Mouse (Mus musculus): ENCODE measurements at regions not wholly inside any gene's neighbourhood (a gene's known extent, or its start where the extent isn't known, plus 50 kb on each side); places are given as distances from the start of the nearest gene placed in this dataset.

DNA sequence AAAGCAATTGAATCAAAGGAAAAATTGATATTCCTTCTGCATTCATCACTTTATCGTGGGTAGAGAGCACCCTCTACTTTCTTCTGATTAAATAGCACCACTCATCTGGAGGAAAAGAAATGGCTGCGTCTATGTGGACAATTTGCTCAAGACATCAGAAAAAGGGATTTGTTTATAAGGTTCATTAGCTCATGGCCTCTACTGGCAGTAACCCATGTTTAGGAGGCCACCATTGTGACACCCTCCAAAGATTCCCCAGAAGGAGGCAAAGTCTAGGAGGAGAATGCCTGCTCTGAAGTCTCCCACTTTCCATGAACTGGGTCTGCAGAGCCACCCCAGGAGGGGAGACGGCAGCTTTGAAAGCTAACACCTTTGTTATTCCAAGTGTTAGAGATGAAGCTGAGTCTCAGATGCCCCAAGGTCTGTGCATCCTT is 147.2 kb upstream of the Plscr5 start:
- peak; percentile 4 for DNase-seq (ENCODE audit: low spot score in 2 of 2)

DNA sequence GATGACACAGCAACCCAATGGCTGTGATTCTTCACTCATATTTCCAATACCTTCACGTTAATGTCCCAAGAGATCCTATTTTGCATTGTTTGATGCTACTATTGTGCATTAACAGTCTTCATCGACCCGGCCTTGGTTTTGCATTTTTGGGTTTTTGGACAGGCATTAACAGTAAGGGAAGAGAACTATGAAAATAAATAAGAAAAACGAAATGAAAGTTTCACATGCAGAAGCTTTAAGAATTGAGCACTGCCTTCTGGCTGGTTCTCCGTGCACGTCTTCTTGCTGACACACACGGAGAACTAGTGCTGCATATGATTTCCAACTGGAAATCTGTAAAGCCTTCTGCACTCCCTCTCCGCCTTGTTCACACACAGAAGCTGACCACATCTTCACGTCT is 148.6 kb upstream of the Plscr5 start:
- DNase-seq (ENCODE audit: low spot score in 2 of 2), result no peak

DNA sequence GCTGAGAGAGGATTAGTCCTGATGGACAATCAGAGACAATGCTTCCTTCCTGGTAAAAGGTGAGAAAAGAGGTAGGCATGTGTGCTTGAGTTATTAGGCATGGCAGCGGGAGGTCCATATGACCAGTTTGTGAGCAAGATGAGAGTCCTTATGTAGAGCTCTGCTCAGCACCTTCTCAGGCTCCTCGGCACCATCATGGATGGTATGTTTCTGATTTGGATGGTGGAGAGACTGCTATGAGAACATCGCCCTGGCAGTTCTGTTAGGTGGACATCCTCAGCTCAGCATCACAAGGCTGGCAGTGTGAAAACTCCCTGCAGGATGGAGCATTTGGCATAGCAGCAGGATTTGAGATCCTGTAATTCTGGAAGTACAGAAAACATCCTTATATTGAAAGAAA is 176.2 kb upstream of the Plscr5 start:
- no peak for DNase-seq (ENCODE audit: low spot score in 2 of 2)

DNA sequence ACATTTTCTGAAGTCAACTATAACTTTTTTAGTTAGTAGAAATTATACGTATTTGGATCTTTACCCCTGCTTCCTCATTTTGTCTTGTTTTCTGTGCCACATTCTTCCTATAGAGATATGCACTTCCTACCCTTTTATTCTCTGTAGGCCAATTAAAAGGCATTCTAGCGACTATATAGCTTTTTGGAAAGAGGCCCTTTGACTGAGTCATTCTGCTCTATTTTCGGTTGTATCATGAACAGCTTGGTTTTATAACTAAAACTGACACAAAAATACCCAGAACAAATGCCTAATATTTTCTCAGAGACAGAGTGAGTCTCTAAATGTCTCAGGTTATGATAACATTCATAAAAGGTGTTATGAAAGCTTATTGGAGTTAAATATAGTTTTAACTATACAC is 176.8 kb upstream of the Plscr5 start:
- DNase-seq (ENCODE audit: low spot score in 2 of 2), result no peak

DNA sequence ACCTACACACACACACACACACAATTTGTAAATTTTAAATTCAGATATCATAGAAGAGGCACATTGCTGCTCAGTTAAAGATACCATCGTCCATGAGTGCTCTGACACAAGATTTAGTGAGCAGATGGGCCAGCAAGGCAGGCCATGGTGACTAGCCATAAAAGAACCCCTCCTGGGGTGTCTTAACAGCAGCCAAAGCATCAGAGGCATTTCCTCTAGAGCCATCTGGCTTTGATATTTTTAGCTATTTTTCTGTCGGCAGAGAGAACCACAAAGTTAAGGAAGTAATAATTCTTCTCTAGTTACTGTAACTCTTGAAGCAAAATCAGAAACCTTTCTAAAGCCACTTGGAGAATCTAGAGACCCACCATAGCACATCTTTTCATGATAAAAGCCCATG is 204.5 kb upstream of the Plscr5 start:
- no peak for DNase-seq (ENCODE audit: low spot score in 2 of 2)

DNA sequence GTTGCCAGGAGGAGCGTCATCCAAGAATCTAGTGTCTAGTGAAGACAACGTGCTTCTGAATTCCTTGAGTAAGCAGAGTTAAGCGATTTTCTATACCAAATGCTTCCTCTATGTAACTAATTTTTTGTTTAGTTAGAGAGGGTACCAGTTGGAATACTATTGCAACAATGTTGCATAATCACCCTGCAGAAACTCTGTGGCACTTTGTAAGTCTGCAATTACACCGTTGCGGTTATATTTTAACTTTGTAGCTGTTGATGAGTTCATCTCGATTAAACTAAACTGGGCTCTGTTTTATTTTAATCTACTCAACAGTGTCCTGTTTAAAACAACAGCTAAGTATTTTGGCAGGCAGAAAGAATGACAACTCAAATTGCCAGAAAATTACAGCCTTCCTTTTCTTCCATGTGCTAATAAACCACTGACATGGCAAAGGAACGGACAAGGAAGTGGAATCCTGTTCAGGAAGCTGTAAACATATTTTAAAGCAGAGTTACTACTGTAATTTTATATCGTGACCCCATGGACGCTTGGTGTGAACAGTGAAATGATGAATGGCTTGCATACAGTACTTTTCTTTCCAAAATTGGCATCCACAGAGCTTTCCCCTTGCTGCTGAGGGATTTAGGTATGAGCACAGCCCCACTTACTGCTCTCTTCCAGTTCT is 210.6 kb upstream of the Plscr5 start:
- DNase-seq (ENCODE audit: low spot score in 2 of 2), result no peak

DNA sequence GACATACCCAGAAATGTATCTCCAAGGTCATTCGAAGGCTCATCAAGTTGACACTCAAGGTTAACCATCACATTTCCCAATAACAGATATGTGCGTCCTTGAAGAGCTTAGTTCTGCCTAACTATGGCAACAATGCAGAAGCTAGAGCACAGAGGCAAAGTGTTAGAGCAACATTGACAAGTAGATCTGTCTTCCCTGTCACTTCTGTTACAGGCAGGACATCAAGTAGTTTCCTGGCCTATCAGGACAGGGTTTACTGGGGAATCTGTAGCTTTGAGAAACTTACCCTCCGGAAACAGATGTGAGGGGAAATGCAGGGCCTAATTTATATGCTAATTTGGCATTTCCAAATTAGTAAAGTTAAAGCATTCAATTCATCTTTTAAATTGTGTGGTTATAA is 211.2 kb upstream of the Plscr5 start:
- DNase-seq (ENCODE audit: low spot score in 2 of 2), result no peak

DNA sequence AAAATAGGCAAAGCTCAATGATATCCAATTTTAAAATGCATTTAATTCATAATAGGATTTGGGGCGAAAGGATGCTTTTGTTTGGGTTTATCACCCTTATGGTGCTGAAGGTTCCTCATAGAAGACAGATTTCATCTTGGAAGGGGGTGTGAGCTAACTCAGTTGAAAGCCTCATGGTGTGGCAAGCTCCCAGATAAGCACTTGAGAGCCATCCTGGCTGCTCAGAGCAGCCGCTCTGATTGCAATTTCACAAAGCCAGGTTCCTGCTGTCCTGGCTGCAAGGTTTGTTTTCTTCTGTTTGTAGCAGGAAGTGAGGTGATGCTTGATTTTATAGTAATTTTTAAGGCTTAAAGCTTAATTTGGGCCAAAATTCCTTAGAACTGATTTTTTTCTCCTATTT is 228.7 kb upstream of the Plscr5 start:
- DNase-seq (ENCODE audit: low spot score in 2 of 2), result no peak

DNA sequence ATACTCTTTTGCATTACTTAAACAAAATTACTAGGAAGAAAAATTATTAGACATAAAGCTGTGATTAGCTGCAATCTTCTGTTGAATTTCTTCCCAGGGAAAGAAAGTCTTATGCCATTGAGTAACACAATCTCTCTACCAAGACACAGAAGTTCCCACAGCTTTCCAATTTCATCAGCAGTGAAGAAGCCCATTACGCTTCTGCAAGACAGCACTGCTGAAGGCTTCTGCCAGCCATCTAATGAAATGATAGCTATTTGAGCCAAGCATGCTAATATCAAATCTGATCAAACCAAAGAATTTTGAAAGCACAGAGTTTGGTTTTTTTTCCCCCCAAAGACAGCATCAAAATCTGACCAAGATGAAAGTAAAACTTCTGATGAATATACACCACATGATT is 230.0 kb upstream of the Plscr5 start:
- DNase-seq (ENCODE audit: low spot score in 2 of 2), result no peak

DNA sequence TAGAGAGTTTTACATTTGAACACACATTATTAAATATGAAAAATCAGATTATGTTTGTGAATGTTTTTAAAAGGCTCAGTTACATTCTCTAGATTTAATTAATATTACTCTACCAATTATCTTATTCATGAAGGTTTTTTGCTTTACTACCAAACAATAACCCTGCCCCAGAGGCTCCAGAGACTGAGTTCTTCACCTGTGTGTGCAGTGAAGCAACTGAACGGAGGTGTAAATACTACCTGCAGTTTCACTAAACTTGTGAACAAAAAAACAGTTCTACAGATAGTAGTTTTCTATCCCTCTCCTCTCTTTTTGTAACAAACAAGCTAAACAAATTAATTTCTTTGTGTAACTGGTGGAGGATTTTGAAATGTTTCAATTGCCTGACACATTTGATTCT is 231.1 kb upstream of the Plscr5 start:
- no peak for DNase-seq (ENCODE audit: low spot score in 2 of 2)

DNA sequence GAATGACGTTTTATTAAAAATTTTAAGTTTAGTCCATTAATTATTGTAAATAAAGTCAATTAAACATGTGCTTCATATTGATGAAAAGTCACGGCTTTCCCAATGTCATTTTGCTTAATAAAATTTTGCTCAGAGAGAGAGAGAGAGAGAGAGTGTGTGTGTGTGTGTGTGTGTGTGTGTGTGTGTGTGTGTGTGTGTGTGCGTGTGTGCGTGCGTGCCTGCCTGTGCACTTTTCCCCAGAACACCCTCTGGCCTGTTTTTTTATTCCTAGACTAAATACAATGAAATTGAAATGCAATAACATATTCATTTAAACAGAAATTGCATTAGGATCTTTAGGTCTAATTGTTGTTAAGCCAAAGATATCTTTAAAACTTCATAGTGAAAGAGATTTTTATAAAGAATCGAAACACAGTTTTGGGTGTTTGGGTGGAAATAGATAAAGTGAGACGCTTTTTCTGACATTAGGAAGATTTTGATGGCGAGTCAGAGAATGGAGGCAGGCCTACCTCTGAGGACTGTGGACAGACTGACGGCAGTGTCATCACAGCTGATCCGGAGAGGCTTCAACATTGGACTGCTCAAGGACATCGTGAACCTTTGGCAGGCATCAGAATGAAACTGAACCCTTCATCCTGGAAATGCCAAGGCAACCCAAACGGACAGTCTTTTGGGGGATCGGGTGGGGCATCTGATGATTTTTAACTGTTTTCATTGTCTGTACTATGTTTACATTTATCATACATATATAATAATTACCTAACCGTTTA is 232.0 kb upstream of the Plscr5 start:
- no peak for DNase-seq (ENCODE audit: low spot score in 2 of 2)

DNA sequence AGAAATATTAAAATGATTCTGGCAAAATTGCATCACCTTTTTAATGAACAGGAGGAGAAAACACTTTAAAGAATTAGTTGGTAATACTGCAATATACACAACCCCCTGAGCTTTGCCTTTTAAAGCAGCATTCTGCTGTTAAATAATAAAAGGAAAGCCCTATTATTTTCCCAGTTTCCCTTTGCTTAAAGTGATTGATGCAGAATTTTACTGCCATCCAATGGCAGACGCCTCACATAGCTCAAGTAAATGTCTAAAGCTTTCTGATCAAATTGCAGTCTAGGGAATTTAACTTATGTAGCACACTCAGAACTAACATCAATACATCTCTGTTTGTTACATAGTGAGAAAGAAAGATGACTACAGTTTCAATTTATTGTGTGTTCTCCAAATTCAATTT is 233.1 kb upstream of the Plscr5 start:
- no peak for DNase-seq (ENCODE audit: low spot score in 2 of 2)

DNA sequence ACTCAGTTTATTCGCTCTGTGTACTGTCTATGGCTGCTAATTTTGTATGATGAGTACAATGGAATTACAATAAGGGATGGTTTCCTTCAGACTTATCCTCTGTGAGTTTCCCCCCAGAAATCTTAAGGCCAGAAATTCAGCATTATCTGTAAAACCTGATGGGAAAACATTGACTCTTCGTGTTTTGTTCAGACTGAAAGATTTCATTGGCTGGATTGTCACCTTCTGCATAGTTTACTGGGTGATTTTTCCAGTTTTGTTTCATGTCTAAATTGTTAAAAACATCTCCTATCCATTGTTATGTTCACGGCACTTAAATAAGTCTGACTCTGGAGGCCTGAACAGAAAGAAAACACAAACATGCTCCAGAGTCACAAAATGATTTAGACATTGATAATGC is 233.7 kb upstream of the Plscr5 start:
- no peak for DNase-seq (ENCODE audit: low spot score in 2 of 2)

DNA sequence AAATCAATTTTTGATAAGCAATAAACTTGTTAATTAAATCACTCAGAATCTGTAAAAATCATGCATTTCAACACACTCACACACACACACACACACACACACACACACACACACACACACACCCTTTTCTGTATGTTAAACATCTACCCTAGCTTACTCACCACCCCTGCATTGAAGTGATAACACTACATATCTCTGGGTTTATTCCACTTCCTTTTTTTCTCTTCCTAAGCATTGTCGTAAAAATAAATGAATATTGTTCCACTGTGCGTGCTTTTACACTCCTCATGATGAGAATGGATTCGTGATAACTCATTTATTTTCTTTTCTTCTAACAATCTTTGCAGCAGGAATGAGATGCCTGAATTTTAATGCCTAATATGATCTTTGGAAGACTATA is 234.3 kb upstream of the Plscr5 start:
- DNase-seq (ENCODE audit: low spot score in 2 of 2), result no peak

DNA sequence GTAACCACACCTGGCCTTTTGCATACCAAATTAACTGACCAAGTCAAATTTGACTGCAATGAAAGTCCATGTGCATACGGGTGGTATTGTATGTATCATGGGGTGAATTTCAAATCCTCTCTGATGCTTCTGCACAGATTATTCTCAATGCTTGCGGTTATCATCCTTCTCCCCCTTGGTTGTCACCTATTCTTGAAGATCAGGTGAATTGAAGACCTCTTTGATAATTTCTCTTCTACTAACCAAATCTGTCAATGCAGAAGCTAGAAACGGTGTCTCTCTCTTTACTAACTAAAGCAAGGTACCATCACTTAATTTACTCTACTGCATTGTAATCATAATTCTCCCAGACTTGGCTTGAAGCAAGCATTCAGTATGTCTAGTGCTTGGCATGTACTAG is 235.7 kb upstream of the Plscr5 start:
- no peak for DNase-seq (ENCODE audit: low spot score in 2 of 2)

DNA sequence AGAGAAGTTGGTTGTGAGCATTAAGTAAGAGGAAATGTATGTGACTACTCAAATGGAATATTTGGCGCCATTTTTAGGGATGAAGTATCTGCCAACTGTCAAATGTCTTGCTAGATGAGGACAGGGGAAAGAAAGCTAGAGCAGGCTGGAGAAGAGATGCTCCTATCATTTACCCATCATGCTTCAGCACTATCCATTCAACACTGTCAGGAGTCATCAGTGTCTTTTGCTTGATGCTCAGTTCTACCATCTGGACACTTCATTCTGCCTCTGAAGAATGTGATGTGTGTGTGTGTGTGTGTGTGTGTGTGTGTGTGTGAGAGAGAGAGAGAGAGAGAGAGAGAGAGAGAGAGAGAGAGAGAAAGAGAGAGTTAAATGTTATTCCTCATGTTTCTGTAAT is 244.0 kb upstream of the Plscr5 start:
- no peak for DNase-seq (ENCODE audit: low spot score in 2 of 2)

DNA sequence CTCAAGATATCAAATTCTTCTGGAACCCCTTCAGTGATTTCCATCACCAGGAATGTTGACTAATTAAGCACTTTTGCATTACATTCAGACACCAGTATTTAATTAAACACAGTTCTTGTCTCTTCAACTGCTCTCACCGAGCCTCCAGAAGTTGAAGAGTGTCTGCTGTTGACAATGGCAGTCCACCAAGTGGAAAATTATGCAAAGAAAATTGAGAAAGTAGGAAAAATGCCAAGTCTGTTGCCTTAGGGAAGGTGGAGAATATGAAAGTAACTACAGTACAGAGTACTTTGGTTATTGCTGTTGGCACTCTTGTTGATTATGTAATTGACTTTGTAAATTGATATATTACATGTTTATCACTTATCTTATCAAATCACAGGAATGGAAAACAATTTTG is 250.7 kb upstream of the Plscr5 start:
- no peak for DNase-seq (ENCODE audit: low spot score in 2 of 2)

DNA sequence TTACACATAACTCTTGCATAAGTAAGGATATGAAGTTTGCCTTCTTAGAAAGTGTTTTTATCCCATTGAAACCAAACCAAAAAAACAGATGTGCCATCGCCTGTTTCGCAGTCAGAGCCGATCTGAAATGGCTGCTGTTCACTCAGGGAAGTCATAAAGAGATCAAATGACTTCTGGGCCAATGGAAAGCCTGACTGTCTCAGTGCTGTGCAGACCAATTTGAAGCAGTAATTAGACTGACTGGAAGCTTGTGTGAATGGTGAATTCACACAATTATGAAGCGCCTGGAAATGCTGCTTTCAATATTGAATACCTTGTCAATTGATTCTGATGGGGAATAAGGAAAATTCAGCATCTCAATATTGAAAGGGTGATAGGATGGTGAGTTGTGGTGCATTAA is 254.0 kb upstream of the Plscr5 start:
- DNase-seq (ENCODE audit: low spot score in 2 of 2), result no peak

DNA sequence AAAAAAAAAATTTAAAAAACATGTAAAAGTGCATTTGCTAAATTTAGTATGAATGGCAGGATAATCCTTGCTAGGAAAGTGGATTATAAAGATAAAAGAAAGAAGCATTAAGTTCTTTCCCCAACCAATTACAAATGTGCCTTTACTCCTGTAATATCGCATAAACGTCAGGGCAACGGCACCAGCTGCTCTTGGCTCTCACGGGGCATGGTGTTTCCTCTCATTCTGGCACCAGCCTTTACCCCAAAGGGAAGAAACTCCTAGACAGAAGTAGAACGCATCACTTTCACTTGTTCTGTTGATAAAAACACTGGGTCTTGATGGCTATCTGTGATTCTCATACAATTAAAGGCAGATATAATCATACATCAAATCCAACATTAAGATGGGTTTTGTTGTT is 288.7 kb upstream of the Plscr5 start:
- DNase-seq (ENCODE audit: low spot score in 2 of 2), result no peak

DNA sequence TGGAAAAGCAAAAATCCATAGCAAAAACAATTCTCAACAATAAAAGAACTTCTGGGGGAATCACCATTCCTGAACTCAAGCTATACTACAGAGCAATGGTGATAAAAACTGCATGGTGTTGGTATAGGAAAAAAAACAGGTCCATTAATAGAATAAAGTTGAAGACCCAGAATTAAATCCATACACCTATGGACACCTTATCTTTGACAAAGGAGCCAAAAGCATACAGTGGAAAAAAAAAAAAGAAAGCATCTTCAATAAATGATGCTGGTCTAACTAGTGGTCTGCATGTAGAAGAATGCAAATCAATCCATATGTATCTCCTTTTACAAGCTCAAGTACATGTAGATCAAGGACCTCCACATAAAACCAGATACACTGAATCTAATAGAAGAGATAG is 291.8 kb upstream of the Plscr5 start:
- no peak for DNase-seq (ENCODE audit: low spot score in 2 of 2)

DNA sequence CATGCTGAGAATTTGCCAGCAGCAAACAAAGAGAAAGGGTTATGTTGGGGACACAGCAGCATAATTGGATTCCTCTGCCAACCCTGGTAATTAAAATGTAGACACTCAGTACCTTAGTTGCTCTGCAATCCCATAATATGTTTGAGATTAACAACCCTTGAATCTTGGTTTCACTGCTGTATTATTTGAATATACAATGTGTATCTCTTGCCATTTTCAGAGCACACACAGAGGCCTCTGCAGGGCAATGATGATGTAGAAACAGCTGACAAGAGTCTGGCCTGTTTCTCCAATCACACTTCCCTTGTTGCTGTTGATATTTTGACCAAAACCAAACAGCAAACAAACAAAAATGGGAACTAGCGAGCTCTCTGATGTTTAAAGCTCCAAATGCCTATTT is 315.9 kb upstream of the Plscr5 start:
- DNase-seq (ENCODE audit: low spot score in 2 of 2), result no peak

DNA sequence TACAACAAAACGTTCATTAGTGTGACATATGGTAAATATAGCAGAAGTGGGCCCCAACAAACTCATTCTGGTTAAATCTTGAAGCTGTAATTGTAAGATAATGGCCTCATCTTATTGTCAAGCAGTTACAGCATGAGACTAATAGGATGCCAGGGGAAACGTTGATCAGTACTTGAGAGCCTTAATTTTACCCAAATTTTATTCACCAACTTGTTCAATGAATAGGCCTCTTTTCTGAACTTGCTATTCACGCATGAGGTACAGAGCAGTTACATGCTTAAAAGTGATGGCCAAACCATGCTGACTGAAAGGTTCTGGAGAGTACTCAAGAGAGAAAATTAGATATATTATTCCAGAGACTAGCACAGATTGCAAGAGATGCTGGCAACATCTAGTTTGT is 361.2 kb upstream of the Plscr5 start:
- no peak for DNase-seq (ENCODE audit: low spot score in 2 of 2)

DNA sequence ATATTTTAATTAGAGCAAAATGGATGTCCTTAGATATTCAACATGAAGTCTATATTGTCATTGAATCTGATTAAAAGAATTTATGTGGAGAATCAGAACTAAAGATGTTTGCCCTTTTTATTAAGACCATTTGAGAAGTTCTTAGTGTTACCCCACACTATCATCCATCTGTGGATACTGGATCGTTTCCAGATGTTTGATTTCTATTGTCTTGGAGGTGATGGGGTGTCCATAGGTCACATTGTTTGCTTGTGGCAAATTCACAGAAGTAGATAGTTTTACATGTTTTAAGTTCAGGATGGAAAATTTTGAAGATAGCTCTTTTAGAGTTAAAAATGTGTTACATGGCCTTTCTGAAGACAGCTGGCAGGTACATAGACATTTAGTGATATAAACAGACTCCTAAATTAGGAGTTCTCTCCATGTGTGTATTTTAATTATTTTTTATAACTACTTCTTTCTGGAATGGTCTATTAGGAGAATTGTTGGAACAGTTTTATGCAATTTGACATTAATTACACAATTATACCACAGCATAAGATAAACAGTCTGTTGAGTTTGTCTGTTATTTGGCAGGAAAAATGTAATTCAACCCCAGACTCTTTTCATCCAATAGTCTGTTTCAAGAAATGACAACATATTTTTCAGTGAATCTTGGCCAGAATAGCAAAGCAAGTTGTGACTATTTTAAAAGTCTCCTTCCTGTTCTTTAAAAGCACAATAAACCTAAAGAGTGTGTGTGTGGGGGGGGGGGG is 368.8 kb upstream of the Plscr5 start:
- DNase-seq (ENCODE audit: low spot score in 2 of 2), result no peak

Measured in frontal cortex, postnatal 14 days (tissue).